Mouse (Mus musculus) kidney, postnatal 36 days (tissue): ENCODE measurements around the gene Hnrnpm.
"Not testable (repeated sequence)": the region's sequence is repeated elsewhere in the genome, so short reads cannot be mapped to it uniquely, and the experiment has no call there.

Experiments used
- DNase-seq, 2 experiments: peaks; one replicate each; pipeline ENCODE4 v3.0.0; 2021 to 2022; ENCODE audit warnings: mixed read lengths in 2 of 2

Gene Hnrnpm

DNA sequence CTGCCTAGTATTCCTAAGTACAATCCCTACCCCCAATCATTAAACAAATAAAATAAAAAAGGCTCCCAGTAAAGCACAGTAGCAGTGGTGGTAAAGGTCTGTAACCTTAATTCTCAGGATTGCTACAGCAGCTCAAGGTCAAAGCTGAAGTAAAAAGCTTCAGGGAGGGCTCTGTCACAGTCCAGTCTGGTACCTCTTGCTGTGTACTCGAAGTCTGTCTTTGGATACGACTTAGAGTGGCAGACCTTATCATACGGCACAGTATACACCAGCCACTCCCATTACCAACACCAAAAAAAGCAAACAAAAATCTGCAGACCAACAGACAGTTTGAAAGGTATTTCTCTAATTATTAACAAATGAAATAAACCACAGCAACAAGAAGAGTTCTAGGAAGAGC is 19.8 kb downstream of the Hnrnpm start:
- DNase-seq = no peak

GRCm38 (mm10) chr17:33649781-33650475 is 36.7 kb downstream of the Hnrnpm start:
- no peak for DNase-seq

- DNase-seq = no peak
These were observed 41.6 kb downstream of the Hnrnpm start for GRCm38 (mm10) chr17:33645073-33645472.

- no peak for DNase-seq
These were observed 42.6 kb downstream of the Hnrnpm start for GRCm38 (mm10) chr17:33644068-33644467.

DNA sequence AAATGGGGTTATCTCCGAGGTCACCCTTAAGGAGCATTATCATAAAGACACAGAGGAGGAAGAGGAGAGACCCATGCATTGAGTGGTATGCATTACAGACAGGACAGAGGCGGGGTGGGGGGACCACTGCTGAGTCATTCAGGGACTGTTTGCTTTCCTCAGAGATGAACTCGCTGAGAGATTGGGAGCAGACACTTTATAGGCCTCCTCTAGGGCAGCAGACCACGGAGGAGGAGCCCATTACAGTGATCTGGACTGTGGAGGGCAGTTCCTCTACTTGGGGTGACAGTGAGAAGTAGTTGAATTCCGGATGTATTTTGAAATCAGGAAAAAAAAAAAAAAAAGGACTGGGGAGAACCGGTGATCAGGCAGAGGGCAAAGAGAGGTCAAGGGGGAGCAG is 46.9 kb downstream of the Hnrnpm start:
- no peak for DNase-seq

DNA sequence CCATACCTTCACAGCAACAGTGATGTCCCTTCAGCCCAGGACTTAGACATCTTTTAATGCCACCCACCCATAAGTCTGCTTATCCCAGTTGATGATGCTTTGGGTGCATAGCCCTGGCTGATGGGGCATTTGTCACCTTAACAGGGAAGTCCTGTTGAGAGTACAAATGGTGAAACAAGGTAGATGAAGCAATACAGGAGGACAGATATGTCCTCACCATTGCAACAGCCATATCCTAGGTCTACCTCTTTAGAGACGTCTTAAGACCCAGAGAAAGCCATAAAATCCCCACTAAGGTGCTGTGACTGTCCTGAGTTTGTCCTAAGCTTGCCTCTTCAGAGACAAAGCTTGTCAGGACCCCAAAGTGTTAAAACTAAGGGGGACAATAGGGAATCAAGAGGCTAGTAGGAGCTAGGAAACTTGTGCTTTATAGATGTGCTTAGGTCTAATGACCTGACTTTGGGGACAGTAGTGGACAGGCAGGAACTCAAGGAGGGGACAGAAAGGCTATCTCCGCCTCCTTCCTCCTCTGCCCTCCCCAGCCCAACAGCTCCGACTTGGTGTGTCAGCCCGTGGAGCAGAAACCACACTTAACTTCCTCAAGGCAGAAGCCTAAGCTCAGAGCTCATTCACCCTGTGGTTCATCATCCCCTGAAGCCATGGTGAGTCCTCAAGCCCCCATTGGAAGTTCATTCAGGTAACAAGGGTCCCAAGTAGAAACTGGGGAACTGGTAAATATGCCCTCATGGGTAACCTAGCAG is 49.0 kb downstream of the Hnrnpm start, which contains the start of gene Pram1:
Pram1 (plus strand) TSS at position 541 of the 761 bp plus-strand sequence.
- DNase-seq = peak in 1 of 2 experiments; percentile 15

DNA sequence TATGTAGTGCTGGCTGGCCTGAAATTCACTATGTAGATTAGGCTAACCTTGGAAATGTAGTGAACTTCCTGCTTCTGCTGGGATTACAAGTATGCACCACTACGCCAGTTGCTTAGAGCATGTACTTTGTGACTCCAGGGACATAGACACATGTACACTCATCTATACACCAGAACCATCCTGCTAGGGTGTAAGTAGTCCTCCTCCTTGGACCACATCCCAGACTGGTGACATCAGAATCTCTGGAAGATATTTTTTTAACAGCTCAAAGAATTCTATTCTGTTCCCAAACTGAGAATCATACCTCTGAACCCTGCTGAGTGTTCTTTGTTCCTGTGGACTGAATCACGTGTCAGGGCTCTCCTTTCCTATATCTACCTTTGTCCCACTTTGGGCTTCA is 49.6 kb downstream of the Hnrnpm start:
- peak in 1 of 2 experiments; percentile 6 for DNase-seq

DNA sequence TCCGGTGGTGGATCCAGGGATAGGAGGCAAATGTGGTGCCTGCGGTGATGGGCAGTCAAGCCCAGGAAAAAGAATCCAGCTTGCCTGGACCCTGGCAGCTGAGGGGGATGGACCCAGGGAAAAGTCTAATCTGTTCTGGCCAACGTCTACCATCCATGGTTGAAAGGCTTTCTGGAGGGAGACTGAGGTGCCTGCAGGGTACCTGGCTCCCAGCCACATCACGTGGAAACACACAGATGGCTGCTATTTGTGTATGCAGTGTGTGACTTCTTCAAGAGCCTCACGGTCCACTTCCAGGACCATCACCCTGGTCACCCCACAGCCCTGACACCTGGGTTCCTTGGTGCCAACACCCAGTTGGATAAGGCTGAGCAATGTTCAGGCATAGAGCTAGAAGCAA is 54.9 kb downstream of the Hnrnpm start:
- DNase-seq = no peak

- no peak for DNase-seq
These were observed 55.4 kb downstream of the Hnrnpm start for GRCm38 (mm10) chr17:33631236-33631635.

DNA sequence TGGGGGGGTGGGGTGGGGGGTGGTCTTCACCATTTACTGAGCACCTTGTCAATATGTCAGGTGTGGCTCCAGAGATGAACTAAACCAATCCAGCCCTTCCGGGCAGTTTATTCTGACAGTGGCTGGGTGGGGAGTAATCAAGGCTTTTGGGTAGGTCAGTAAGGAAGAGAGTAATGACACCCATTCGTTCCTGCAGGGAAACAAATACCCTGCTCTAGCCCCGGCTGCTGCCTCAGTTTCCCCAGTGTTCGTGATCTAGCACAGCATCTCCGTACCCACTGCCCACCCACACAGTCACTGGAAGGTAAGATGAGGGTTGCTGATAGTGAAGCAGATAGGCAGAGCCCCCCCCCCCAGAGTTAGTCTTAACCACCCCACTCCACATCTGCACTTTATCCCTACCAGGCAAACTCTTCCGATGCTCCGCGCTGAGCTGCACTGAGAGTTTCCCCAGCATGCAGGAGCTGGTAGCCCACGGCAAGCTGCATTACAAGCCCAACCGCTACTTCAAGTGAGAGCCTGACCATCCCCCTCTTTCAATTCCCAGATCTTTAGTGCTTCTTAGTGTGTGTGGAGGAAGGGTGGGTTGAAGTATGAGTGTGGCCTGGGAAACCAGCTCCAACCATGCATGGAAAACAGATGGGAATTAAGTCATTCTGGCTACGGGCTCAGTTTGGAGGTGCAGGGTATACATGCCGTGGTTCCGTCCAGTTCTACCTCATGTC is 56.3 kb downstream of the Hnrnpm start:
- DNase-seq = no peak

DNA sequence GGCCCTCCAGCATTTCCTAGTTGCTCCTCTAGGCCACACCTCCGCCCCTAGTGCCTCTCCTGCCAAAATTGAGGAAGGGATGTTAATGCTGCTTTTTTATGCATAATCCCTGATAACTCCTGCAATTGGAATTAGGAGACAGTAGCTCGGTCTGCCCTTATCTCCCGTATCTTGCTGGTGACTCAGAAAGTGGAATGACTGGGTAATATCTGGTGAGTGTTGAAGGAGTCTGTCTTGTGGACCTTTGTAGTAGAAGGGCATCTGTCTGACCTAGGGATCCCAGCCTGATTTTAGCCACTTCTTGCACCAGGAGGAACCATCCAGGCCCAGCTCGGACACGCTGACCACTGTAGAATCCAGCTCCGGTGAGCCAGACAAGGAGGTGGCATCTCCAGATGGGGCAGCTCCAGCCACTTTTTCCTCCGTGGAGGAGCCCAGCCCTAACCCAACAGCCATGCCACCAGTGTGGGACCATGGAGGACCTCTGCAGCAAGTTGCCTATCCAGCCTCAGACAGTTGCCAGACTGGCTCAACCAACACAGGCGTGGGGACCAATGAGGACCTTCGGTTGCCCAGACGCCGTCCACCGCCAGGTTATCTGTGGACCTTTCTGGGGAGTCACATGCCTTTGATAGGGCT is 57.1 kb downstream of the Hnrnpm start:
- DNase-seq = no peak

DNA sequence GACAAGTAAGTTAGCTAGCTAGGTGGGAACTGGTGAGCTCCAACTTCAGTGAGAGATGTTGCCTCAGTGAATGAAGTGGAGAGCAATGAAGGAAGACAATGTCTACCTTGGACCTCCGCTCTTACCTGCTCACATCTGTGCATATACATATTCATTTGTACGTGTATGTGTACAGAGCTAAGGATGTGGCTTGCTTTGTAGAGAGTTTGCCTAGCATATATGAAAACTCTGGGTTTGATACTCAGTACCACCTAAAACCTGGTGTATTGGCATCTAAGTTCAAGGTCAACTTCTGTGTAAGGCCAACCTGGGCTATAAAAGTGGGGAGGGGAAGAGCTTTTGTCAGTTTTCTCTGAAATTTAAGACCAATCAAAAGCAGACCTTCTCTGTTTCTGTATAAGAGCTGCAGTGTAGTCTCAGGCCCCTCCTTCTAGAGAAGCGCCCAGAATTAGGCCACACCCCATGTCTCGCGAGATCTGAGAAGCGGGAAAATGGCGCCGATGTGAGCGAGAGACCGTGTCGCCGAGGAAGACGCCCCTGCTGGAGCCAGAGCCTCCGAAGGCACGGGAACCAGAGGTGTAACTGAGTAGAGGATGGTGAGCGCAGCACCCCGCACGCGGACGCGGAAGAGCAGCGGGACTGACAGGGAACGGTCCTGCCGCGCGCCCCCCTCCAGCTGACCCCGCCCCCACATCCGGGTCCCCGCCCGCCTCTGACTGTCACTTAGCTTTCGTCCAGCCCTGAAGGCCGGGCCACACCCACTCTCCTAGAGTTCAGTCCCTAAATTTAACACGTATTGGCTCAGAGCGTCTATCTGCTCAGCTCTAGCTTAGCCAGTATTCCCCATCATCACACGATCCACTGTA is 57.8 kb downstream of the Hnrnpm start, which contains the start of gene Zfp414:
Zfp414 (plus strand) TSS at position 470 of the 866 bp plus-strand sequence.
- DNase-seq = peak; percentile 93 to 95

GRCm38 (mm10) chr17:33627281-33627680 is 59.4 kb downstream of the Hnrnpm start:
- DNase-seq = no peak

DNA sequence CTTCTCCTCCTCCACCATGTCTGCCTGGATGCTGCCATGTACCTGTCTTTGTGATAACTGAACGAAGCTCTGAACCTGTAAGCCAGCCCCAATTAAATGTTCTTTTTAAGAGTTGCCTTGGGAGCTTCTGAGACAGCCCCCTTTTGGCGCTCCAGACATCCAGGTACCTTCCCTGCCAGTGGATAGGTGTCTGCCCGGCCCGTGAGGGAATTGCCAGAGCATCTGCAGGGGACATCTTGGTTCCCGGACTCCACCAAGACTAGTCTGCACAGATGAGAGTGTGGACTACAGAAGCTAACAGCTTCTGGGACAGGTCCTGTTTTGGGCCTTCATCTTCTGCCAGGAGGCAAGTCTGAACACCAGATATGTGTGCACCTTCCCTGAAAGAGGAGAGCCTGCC is 72.9 kb downstream of the Hnrnpm start:
- not testable (repeated sequence) for DNase-seq

GRCm38 (mm10) chr17:33610548-33610947 is 76.1 kb downstream of the Hnrnpm start:
- DNase-seq = no peak

GRCm38 (mm10) chr17:33607273-33607672 is 79.4 kb downstream of the Hnrnpm start:
- no peak for DNase-seq

- no peak for DNase-seq
These were observed 84.7 kb downstream of the Hnrnpm start for GRCm38 (mm10) chr17:33601947-33602346.

GRCm38 (mm10) chr17:33600831-33601230 is 85.8 kb downstream of the Hnrnpm start:
- DNase-seq = no peak

GRCm38 (mm10) chr17:33599836-33600475 is 86.7 kb downstream of the Hnrnpm start:
- DNase-seq = no peak

DNA sequence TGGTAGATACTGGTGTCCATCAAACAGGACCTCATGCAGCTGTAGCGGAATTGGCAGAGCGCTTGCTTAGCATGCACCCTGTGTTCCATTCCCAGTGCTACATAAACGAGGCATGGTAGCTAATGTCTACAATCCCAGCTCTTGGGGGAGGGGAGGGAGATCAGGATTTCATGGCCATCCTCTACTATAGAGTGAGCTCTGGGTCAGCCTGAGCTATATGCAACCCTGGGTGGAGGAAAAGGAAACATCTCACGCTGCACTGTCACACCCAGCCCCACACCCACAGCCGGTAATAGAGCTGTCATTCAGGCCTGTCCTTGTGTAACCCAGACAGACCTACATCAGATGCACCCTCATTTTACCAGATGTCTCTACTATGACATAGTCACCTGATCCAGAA is 88.2 kb downstream of the Hnrnpm start:
- DNase-seq = no peak

- no peak for DNase-seq
These were observed 89.4 kb downstream of the Hnrnpm start for GRCm38 (mm10) chr17:33597271-33597670.
